Mouse (Mus musculus) lung, postnatal 0 days (tissue): Measurements from ENCODE around the gene Jaml. TPM values are rescaled to one million over a fixed set of nuclear protein-coding genes. Genes with fewer than 3 reads are reported as not detected.
A peak's percentile ranks its signal among the peaks of the same experiment; 100 is the strongest.

Experiments
- ATAC-seq: fragments of 200-750 bp; cut with Nextera tagmentation; 2 replicates; pipeline ENCODE4 v1.8.0; 2017; ENCODE audit warnings: moderate library complexity
- DNase-seq: peaks from one replicate; pipeline ENCODE4 v3.0.0-alpha.2; 2016; ENCODE audit warnings: low spot score
- H3K27ac ChIP-seq: fragments of 300-500 bp; sonication (generic); 2 replicates; pipeline ENCODE4 v1.5.1; 2014; ENCODE audit warnings: antibody characterized with exemption, mild to moderate bottlenecking, low read length, mixed read lengths
- H3K27me3 ChIP-seq: fragments of 300-500 bp; sonication (generic); replicated peaks from 2 replicates; pipeline ENCODE4 v1.6.1; 2014; ENCODE audit warnings: low read length, mixed read lengths; ENCODE audit not compliant: insufficient read depth
- H3K36me3 ChIP-seq: fragments of 300-500 bp; sonication (generic); 2 replicates; pipeline ENCODE4 v1.6.1; 2014; ENCODE audit warnings: low read length, mixed read lengths; ENCODE audit not compliant: insufficient read depth
- H3K4me1 ChIP-seq: fragments of 300-500 bp; sonication (generic); 2 replicates; pipeline ENCODE4 v1.6.1; 2014; ENCODE audit warnings: antibody characterized with exemption, low read depth, low read length, mixed read lengths; ENCODE audit not compliant: insufficient read depth
- H3K4me2 ChIP-seq: fragments of 300-500 bp; sonication (generic); replicated peaks from 2 replicates; pipeline ENCODE4 v1.6.1; 2014; ENCODE audit warnings: low read depth, mild to moderate bottlenecking, low read length, moderate library complexity, mixed read lengths
- H3K4me3 ChIP-seq: fragments of 300-500 bp; sonication (generic); 2 replicates; pipeline ENCODE4 v1.5.1; 2014; ENCODE audit warnings: low read depth, low read length
- H3K9ac ChIP-seq: fragments of 300-500 bp; sonication (generic); replicated peaks from 2 replicates; pipeline ENCODE4 v1.6.1; 2014; ENCODE audit warnings: low read depth, mild to moderate bottlenecking
- H3K9me3 ChIP-seq: fragments of 300-500 bp; sonication (generic); 2 replicates; pipeline ENCODE4 v1.6.1; 2016; ENCODE audit warnings: low read length, mixed read lengths
- CTCF ChIP-seq: IDR thresholded peaks from 2 replicates; pipeline ENCODE4 v1.5.1; 2016; ENCODE audit warnings: antibody characterized with exemption, mild to moderate bottlenecking
- EP300 ChIP-seq: IDR thresholded peaks from 2 replicates; pipeline ENCODE4 v1.6.1; 2016; ENCODE audit warnings: antibody characterized with exemption, mild to moderate bottlenecking, control low read depth
- WGBS: fragments of 180-500 bp; shearing (Covaris S2); extraction: QIAGEN DNeasy Blood & Tissue Kit; methylation state at CpG from one replicate; pipeline ENCODE4 v1.1.7; 2014; 5-methylcytosine and 5-hydroxymethylcytosine counted together
- polyA plus RNA-seq: library from polyadenylated mRNA; unstranded; fragments of >200 nt; fragmentation: Nextera tagmentation; extraction: Ambion mirVana; gene quantifications from 2 replicates; pipeline ENCODE4 v1.2.1, GENCODE M21; 2015

Jaml gene
- polyA plus RNA-seq, 1 experiment from 2014 or later = 3.3 TPM

- Histone ChIP-seq H3K27ac (no peak overlapping the region), H3K4me2 (no peak overlapping the region), H3K9me3 (no peaks in the 10 kb centered on the region), H3K4me1 (no peaks in the 10 kb centered on the region; the same call in 1 of the 2 replicates), H3K4me3 (no peak overlapping the region), H3K27me3 (no peaks in the 10 kb centered on the region), H3K9ac (no peak overlapping the region), H3K36me3 (no peaks in the 10 kb centered on the region)
- DNase-seq (no peak), ATAC-seq (no peak)
- TF ChIP-seq EP300 (no peak), CTCF (no peak)
- 78% methylated on average over 6 of the region's 6 CpGs for WGBS
These were observed 14.6 kb upstream of the Jaml start for GRCm38 (mm10) chr9:45064421-45064820.

GRCm38 (mm10) chr9:45066735-45067134, 12.2 kb upstream of the Jaml start:
- 65% methylated on average over 4 of the region's 4 CpGs for WGBS

GRCm38 (mm10) chr9:45071800-45072199, 7.2 kb upstream of the Jaml start:
- Histone ChIP-seq H3K27me3 (no peaks in the 10 kb centered on the region), H3K9me3 (no peaks in the 10 kb centered on the region), H3K36me3 (no peaks in the 10 kb centered on the region), H3K4me1 (no peaks in the 10 kb centered on the region), H3K4me2 (no peak overlapping the region), H3K27ac (no peak overlapping the region), H3K9ac (no peak overlapping the region), H3K4me3 (no peak overlapping the region)
- WGBS = 37% methylated on average over 3 of the region's 3 CpGs
- DNase-seq (no peak), ATAC-seq (no peak)
- TF ChIP-seq CTCF = no peak
- TF ChIP-seq EP300 = no peak

More at GRCm38 (mm10) chr9:45066735-45067134, 12.2 kb upstream of the Jaml start:
- DNase-seq (peak; percentile 17), ATAC-seq (no peak)
- no peak overlapping the region for H3K4me3 ChIP-seq
- H3K4me1 ChIP-seq = no peaks in the 10 kb centered on the region
- H3K4me2 ChIP-seq = no peak overlapping the region
- H3K9me3 ChIP-seq = no peaks in the 10 kb centered on the region
- H3K27ac ChIP-seq = no peak overlapping the region
- no peaks in the 10 kb centered on the region for H3K36me3 ChIP-seq
- no peaks in the 10 kb centered on the region for H3K27me3 ChIP-seq
- no peak for TF ChIP-seq CTCF
- TF ChIP-seq EP300 = no peak
- no peak overlapping the region for H3K9ac ChIP-seq

- TF ChIP-seq CTCF (no peak), EP300 (no peak)
- H3K27ac ChIP-seq = no peak overlapping the region
- no peak for ATAC-seq
- DNase-seq = no peak
- no peak overlapping the region for H3K9ac ChIP-seq
- no peaks in the 10 kb centered on the region for H3K9me3 ChIP-seq
- WGBS = 53% methylated on average over 3 of the region's 3 CpGs
- no peaks in the 10 kb centered on the region for H3K36me3 ChIP-seq
- H3K4me1 ChIP-seq = no peaks in the 10 kb centered on the region
- no peak overlapping the region for H3K4me3 ChIP-seq
- no peaks in the 10 kb centered on the region for H3K27me3 ChIP-seq
- H3K4me2 ChIP-seq = no peak overlapping the region
These were observed 1.1 kb upstream of the Jaml start for GRCm38 (mm10) chr9:45077859-45078258.

GRCm38 (mm10) chr9:45083132-45083531, 4.1 kb downstream of the Jaml start:
- Histone ChIP-seq H3K4me1 (no peaks in the 10 kb centered on the region), H3K9ac (no peak overlapping the region), H3K36me3 (no peaks in the 10 kb centered on the region), H3K9me3 (no peaks in the 10 kb centered on the region), H3K27me3 (no peaks in the 10 kb centered on the region), H3K4me3 (no peak overlapping the region), H3K27ac (no peak overlapping the region), H3K4me2 (no peak overlapping the region)
- TF ChIP-seq EP300 (no peak), CTCF (no peak)
- 82% methylated on average over 3 of the region's 3 CpGs for WGBS
- DNase-seq = no peak
- no peak for ATAC-seq

GRCm38 (mm10) chr9:45084556-45084955, 5.6 kb downstream of the Jaml start:
- ATAC-seq (no peak), DNase-seq (peak; percentile 14)
- no peak for TF ChIP-seq EP300
- TF ChIP-seq CTCF = no peak
- no peaks in the 10 kb centered on the region for H3K27me3 ChIP-seq
- no peak overlapping the region for H3K27ac ChIP-seq
- WGBS = 51% methylated on average over 5 of the region's 5 CpGs
- H3K4me1 ChIP-seq = no peaks in the 10 kb centered on the region
- H3K9me3 ChIP-seq = no peaks in the 10 kb centered on the region
- H3K36me3 ChIP-seq = no peaks in the 10 kb centered on the region
- no peak overlapping the region for H3K4me3 ChIP-seq
- H3K9ac ChIP-seq = no peak overlapping the region
- H3K4me2 ChIP-seq = no peak overlapping the region
